Mouse (Mus musculus) lung, adult 2 months (tissue): ENCODE data around the gene Rtl8c.
"Not testable (repeated sequence)": the region's sequence is repeated elsewhere in the genome, so short reads cannot be mapped to it uniquely, and the experiment has no call there.

Experiments
- CTCF ChIP-seq: fragments of 200-500 bp; IDR thresholded peaks from 2 replicates; pipeline ENCODE4 v1.5.1; 2011; ENCODE audit warnings: mild to moderate bottlenecking, low read length, control low read depth; ENCODE audit not compliant: insufficient read depth
- POLR2A ChIP-seq: fragments of 200-500 bp; IDR thresholded peaks from 2 replicates; pipeline ENCODE4 v1.6.1; 2011; ENCODE audit warnings: low read depth, mild to moderate bottlenecking, control low read depth, low read length, borderline replicate concordance; ENCODE audit errors: extremely low read depth

DNA sequence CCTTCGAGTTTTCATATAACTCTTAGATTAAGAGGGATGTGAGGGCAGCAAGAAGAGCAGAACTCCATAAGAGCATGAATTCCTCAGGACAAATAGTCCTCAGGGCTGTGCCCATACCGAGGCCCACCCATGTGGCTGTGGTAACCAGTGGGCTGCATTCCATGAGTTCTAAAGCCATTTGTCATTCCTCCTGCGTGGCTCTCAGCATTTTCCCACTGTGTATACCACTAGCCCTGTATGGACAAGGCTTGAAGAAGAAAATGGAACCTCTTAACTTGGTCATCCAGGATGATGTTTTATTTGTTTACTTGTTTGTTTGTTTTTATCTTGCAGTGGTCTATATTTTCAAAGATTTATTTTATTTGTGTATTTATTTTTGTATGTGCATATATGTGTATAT lies 30.3 kb downstream of the Rtl8c start:
- TF ChIP-seq CTCF, POLR2A: not testable (repeated sequence)
